7 mouse cellular contexts compared by ENCODE assay signal in genomic region chr12:41097406-41097805, GRCm38 (mm10).
DNase-seq lines count a peak whose midpoint lies in the region; ATAC-seq and TF ChIP-seq lines count a peak whose summit lies in the region.

No protein-coding gene starts in this region.

- ATAC-seq in G1E (ENCODE audit: extremely low read depth, insufficient number of reproducible peaks, low FRiP score, poor library complexity, severe bottlenecking): peak; percentile 73; the same call in 1 of the 2 replicates
- peak; percentile 66; the same call in 1 of the 2 replicates for ATAC-seq in intestine, embryonic 16.5 days
- peak; percentile 57; the same call in 1 of the 2 replicates for ATAC-seq in megakaryocyte, adult 5-6 weeks (ENCODE audit: poor library complexity, severe bottlenecking)

- H3K9me3 ChIP-seq in G1E (replicated peaks): no peaks in the 10 kb centered on the region
- no peaks in the 10 kb centered on the region for H3K9me3 ChIP-seq in intestine, embryonic 16.5 days (ENCODE audit: control insufficient read depth, low read length)

- H3K9ac ChIP-seq in intestine, embryonic 16.5 days (ENCODE audit: low read depth, low read length): no peak overlapping the region

- H3K4me2 ChIP-seq in intestine, embryonic 16.5 days (ENCODE audit: low read depth, low read length): no peak overlapping the region

- 48% methylated on average over 5 of the region's 5 CpGs for WGBS in intestine, embryonic 16.5 days

- H3K4me3 ChIP-seq in left cerebral cortex, adult 2 months: no peak overlapping the region
- H3K4me3 ChIP-seq in G1E (ENCODE audit: low read depth, low read length): no peak overlapping the region
- no peak overlapping the region for H3K4me3 ChIP-seq in intestine, embryonic 16.5 days (ENCODE audit: low read length)

- no peak for DNase-seq in left cerebral cortex, adult 2 months (ENCODE audit: extremely low spot score in 1 of 2, low spot score in 2 of 2)
- no peak for DNase-seq in left cerebral cortex, adult 8-10 months (ENCODE audit: low spot score in 2 of 2)
- DNase-seq in G1E (ENCODE audit: low spot score): no peak
- peak; percentile 58 for DNase-seq in brain, embryonic 14.5 days (ENCODE audit: low read depth)
- DNase-seq in frontal cortex, postnatal 25 days (ENCODE audit: low spot score in 2 of 2): no peak

- H3K27ac ChIP-seq in left cerebral cortex, adult 2 months: no peak overlapping the region
- H3K27ac ChIP-seq in intestine, embryonic 16.5 days (ENCODE audit: low read length): no peak overlapping the region

- TF ChIP-seq CTCF in left cerebral cortex, adult 2 months (IDR thresholded peaks at IDR 0.05): peak; percentile 44
- TF ChIP-seq CTCF in G1E (IDR thresholded peaks at IDR 0.05; ENCODE audit: low read depth, low read length): peak; percentile 35; the same call in 1 of the 2 replicates
- peak; percentile 60 for TF ChIP-seq CTCF in brain, embryonic 14.5 days (IDR thresholded peaks at IDR 0.05; ENCODE audit: borderline replicate concordance, extremely low read depth, insufficient read depth, insufficient read length)

- H3K27me3 ChIP-seq in G1E (ENCODE audit: insufficient read depth, low read length): no peaks in the 10 kb centered on the region
- H3K27me3 ChIP-seq in intestine, embryonic 16.5 days (replicated peaks; ENCODE audit: control insufficient read depth, insufficient read depth, low read length): no peaks in the 10 kb centered on the region

- intact Hi-C loops in left cerebral cortex, adult 2 months (cut with DNase I): no loop called here

- TF ChIP-seq POLR2A in brain, embryonic 14.5 days (IDR thresholded peaks at IDR 0.05; ENCODE audit: borderline replicate concordance, extremely low read depth, insufficient read depth, insufficient read length, poor library complexity, severe bottlenecking): no peak

- H3K36me3 ChIP-seq in G1E (replicated peaks): no peaks in the 10 kb centered on the region
- no peaks in the 10 kb centered on the region for H3K36me3 ChIP-seq in intestine, embryonic 16.5 days (ENCODE audit: control insufficient read depth, insufficient read depth, low read length)

- H3K4me1 ChIP-seq in G1E (ENCODE audit: insufficient read depth, low read depth, low read length): no peaks in the 10 kb centered on the region
- H3K4me1 ChIP-seq in intestine, embryonic 16.5 days (ENCODE audit: control insufficient read depth, insufficient read depth, low read length): no peaks in the 10 kb centered on the region
